Mouse (Mus musculus): Measurements from ENCODE around the gene Gm17018. TPM values are rescaled to one million over a fixed set of nuclear protein-coding genes. Genes with fewer than 3 reads are reported as not detected.

Gm17018 gene
- polyA plus RNA-seq, 1 experiment = 25.7 TPM

DNA sequence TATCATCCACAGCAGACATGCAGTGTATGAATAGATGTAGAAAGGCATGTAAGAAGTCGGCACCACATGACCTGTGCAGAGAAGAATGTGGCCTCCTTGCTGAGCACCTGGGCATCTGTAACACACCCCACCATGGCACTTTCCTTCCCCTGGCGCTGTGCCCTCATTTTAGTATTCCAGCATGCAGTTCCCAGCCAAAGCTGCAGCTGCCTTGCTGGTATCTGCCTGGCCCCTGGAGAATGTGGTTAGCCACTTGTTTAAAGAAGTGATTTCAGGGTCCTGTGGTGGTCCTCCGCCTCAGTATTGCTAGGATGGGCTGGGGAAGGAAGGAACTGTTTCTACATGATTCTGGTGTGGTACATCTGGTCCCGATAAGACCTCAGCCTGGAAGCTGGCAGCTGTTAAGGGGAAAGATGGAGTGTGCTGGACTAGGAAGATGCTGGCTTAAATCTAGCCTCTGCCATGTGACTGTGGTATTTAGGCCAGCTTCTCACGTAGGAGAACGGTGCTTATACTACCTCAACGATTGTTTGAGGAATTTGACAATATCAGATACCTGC lies 14.0 kb downstream of the Gm17018 start:
- no peaks in the 10 kb centered on the region for H3K79me3 ChIP-seq (ENCODE audit: low read depth)
- H3K27me3 ChIP-seq (ENCODE audit: control insufficient read depth, insufficient read depth, insufficient read length) = no peaks in the 10 kb centered on the region
- no peak overlapping the region for H3ac ChIP-seq (ENCODE audit: control insufficient read depth, insufficient read length, low read depth)
- TF ChIP-seq USF1 (IDR thresholded peaks at IDR 0.05; ENCODE audit: low read depth) = no peak
- TF ChIP-seq MYOG (IDR thresholded peaks at IDR 0.05; ENCODE audit: control insufficient read depth, extremely low read depth, insufficient read length) = no peak
- no peak for TF ChIP-seq CTCF (IDR thresholded peaks at IDR 0.05; ENCODE audit: control insufficient read depth, insufficient read depth, insufficient read length)
- no peak for TF ChIP-seq MYOD1 (IDR thresholded peaks at IDR 0.05; ENCODE audit: control insufficient read depth, insufficient read length, low read depth)
- no peak overlapping the region for H3K4me3 ChIP-seq (ENCODE audit: insufficient read depth, poor library complexity, severe bottlenecking)
- H3K36me3 ChIP-seq (ENCODE audit: control insufficient read depth, insufficient read depth) = peaks cover 23% of the 10 kb centered on the region
- H3K79me2 ChIP-seq (ENCODE audit: control insufficient read depth, insufficient read depth) = no peaks in the 10 kb centered on the region

GRCm38 (mm10) chr19:45574941-45575631 lies 14.7 kb downstream of the Gm17018 start:
- TF ChIP-seq MAX (IDR thresholded peaks at IDR 0.05) (no peak), USF1 (IDR thresholded peaks at IDR 0.05; ENCODE audit: low read depth) (no peak), CTCF (IDR thresholded peaks at IDR 0.05; ENCODE audit: control insufficient read depth, insufficient read depth, insufficient read length) (no peak), MYOD1 (IDR thresholded peaks at IDR 0.05; ENCODE audit: control insufficient read depth, insufficient read length, low read depth) (no peak), CEBPB (IDR thresholded peaks at IDR 0.05; ENCODE audit: low read depth) (no peak), FOSL1 (IDR thresholded peaks at IDR 0.05; ENCODE audit: insufficient read depth, low read length, poor library complexity, severe bottlenecking) (no peak), MYOG (IDR thresholded peaks at IDR 0.05; ENCODE audit: control insufficient read depth, extremely low read depth, insufficient read length) (no peak)
- Histone ChIP-seq H3K36me3 (ENCODE audit: control insufficient read depth, insufficient read depth) (peaks cover 23% of the 10 kb centered on the region), H3K79me3 (ENCODE audit: low read depth) (no peaks in the 10 kb centered on the region)

DNA sequence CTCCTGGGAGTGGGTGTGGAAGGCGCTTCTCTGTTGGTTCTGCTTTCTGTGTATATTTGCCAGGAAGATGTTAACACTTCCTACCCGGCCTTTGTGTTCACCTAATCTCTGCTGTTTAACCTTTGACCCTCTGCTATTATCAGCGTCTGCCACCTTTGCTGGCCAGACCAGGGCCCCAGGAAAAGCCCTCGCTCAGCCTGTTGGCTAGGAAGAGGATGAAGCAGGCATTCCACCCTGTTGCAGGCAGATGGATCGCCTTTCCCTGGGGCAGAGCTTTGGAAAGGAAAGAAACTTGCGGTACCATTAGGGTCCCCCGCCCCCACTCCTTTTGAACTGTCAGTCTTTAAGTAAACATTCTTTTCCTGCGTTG lies 15.2 kb downstream of the Gm17018 start:
- TF ChIP-seq MYOG (IDR thresholded peaks at IDR 0.05; ENCODE audit: control insufficient read depth, extremely low read depth, insufficient read length) (no peak), CEBPB (IDR thresholded peaks at IDR 0.05; ENCODE audit: low read depth) (no peak), MYOD1 (IDR thresholded peaks at IDR 0.05; ENCODE audit: control insufficient read depth, insufficient read length, low read depth) (no peak), FOSL1 (IDR thresholded peaks at IDR 0.05; ENCODE audit: insufficient read depth, low read length, poor library complexity, severe bottlenecking) (no peak), USF1 (IDR thresholded peaks at IDR 0.05; ENCODE audit: low read depth) (no peak), CTCF (IDR thresholded peaks at IDR 0.05; ENCODE audit: control insufficient read depth, insufficient read depth, insufficient read length) (no peak), MAX (IDR thresholded peaks at IDR 0.05) (no peak)
- no peak overlapping the region for H3ac ChIP-seq (ENCODE audit: control insufficient read depth, insufficient read length, low read depth)
- peaks cover 23% of the 10 kb centered on the region for H3K36me3 ChIP-seq (ENCODE audit: control insufficient read depth, insufficient read depth)
- no peaks in the 10 kb centered on the region for H3K27me3 ChIP-seq (ENCODE audit: control insufficient read depth, insufficient read depth, insufficient read length)
- H3K4me3 ChIP-seq (ENCODE audit: insufficient read depth, poor library complexity, severe bottlenecking) = no peak overlapping the region
- no peaks in the 10 kb centered on the region for H3K79me3 ChIP-seq (ENCODE audit: low read depth)
- no peaks in the 10 kb centered on the region for H3K79me2 ChIP-seq (ENCODE audit: control insufficient read depth, insufficient read depth)

More at GRCm38 (mm10) chr19:45574941-45575631, 14.7 kb downstream of the Gm17018 start:
- Histone ChIP-seq H3K79me2 (ENCODE audit: control insufficient read depth, insufficient read depth) (no peaks in the 10 kb centered on the region), H3K4me3 (ENCODE audit: insufficient read depth, poor library complexity, severe bottlenecking) (no peak overlapping the region), H3K27me3 (ENCODE audit: control insufficient read depth, insufficient read depth, insufficient read length) (no peaks in the 10 kb centered on the region), H3ac (ENCODE audit: control insufficient read depth, insufficient read length, low read depth) (no peak overlapping the region)

DNA sequence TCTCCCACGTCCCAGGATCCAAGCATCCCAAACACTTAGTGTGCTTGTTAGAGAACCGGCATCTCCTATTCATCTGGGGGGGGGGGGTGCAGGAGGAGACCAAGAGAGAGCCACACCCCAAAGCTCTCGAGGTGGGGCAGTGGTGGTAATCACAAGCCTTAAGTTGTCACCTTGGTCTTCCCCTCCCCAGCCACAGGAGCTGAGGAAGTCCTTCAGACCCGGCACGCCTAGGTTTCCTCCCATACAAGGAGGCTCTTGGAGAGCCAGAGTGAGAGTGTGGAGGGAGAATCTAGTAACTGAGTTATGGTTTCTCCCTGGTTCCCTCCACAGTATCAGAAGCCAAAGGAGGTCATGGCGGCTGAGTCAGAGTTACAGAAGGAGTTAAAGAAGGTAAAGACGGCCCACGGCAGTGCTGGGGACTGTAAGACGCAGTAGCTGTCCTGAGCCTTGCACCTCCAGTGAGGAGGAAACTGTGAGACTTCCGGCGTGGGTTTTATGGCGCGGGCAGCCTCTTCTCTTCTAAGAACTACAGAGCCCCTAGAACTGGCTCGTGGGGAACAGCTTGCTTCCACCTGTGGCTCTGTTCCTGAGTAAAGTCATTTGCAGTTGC lies 16.8 kb downstream of the Gm17018 start:
- H3K79me3 ChIP-seq (ENCODE audit: low read depth) = no peaks in the 10 kb centered on the region
- no peak overlapping the region for H3ac ChIP-seq (ENCODE audit: control insufficient read depth, insufficient read length, low read depth)
- H3K4me3 ChIP-seq (ENCODE audit: insufficient read depth, poor library complexity, severe bottlenecking) = no peak overlapping the region
- TF ChIP-seq CTCF (IDR thresholded peaks at IDR 0.05; ENCODE audit: control insufficient read depth, insufficient read depth, insufficient read length) (no peak), MAX (IDR thresholded peaks at IDR 0.05) (no peak), CEBPB (IDR thresholded peaks at IDR 0.05; ENCODE audit: low read depth) (no peak), MYOG (IDR thresholded peaks at IDR 0.05; ENCODE audit: control insufficient read depth, extremely low read depth, insufficient read length) (no peak), FOSL1 (IDR thresholded peaks at IDR 0.05; ENCODE audit: insufficient read depth, low read length, poor library complexity, severe bottlenecking) (no peak), USF1 (IDR thresholded peaks at IDR 0.05; ENCODE audit: low read depth) (no peak), MYOD1 (IDR thresholded peaks at IDR 0.05; ENCODE audit: control insufficient read depth, insufficient read length, low read depth) (no peak)
- peaks cover 19% of the 10 kb centered on the region for H3K36me3 ChIP-seq (ENCODE audit: control insufficient read depth, insufficient read depth)
- H3K27me3 ChIP-seq (ENCODE audit: control insufficient read depth, insufficient read depth, insufficient read length) = no peaks in the 10 kb centered on the region
- H3K79me2 ChIP-seq (ENCODE audit: control insufficient read depth, insufficient read depth) = no peaks in the 10 kb centered on the region

DNA sequence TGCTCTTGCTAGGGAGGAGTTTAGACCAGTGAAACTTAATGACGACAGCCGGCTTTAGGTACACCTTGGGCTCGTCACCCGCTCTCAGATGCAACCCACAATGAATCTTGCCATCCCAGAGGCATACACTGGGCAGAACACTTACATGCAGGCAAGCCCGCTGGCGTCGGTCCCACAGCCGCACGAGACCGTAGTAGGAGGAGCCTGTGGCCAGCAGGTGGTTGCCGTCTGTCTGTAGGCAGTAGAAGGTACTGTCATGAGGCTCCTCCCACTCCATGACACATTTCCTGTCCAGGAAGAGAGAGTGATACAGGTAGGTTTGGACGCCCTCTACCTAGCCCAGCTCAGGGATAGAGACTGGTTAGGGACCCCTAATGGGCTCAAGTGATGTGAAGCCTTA lies 18.6 kb downstream of the Gm17018 start:
- no peak for TF ChIP-seq MYOD1 (IDR thresholded peaks at IDR 0.05; ENCODE audit: control insufficient read depth, insufficient read length, low read depth)
- no peak for TF ChIP-seq MYOG (IDR thresholded peaks at IDR 0.05; ENCODE audit: control insufficient read depth, extremely low read depth, insufficient read length)
- no peak overlapping the region for H3K4me3 ChIP-seq (ENCODE audit: insufficient read depth, poor library complexity, severe bottlenecking)
- H3K79me3 ChIP-seq (ENCODE audit: low read depth) = no peaks in the 10 kb centered on the region
- no peaks in the 10 kb centered on the region for H3K27me3 ChIP-seq (ENCODE audit: control insufficient read depth, insufficient read depth, insufficient read length)
- no peak overlapping the region for H3ac ChIP-seq (ENCODE audit: control insufficient read depth, insufficient read length, low read depth)
- peaks cover 19% of the 10 kb centered on the region for H3K36me3 ChIP-seq (ENCODE audit: control insufficient read depth, insufficient read depth)
- H3K79me2 ChIP-seq (ENCODE audit: control insufficient read depth, insufficient read depth) = no peaks in the 10 kb centered on the region

Data from C2C12 (cell line).